Mouse (Mus musculus) embryonic fibroblast, embryonic 13.5 days (primary cell): ENCODE data around the gene Selp. TPM values are rescaled to one million over a fixed set of nuclear protein-coding genes. Genes with fewer than 3 reads are reported as not detected.

Experiments used
- H3K27ac ChIP-seq: 2 replicates; pipeline ENCODE4 v1.5.1; 2012; ENCODE audit warnings: low read length, control low read depth, inconsistent platforms; ENCODE audit not compliant: insufficient read depth
- H3K4me1 ChIP-seq: 2 replicates; pipeline ENCODE4 v1.6.1; 2011; ENCODE audit warnings: low read length; ENCODE audit not compliant: control insufficient read depth, insufficient read depth
- H3K4me3 ChIP-seq: 2 replicates; pipeline ENCODE4 v1.5.1; 2011; ENCODE audit warnings: mild to moderate bottlenecking, control low read depth, low read length; ENCODE audit not compliant: insufficient read depth
- CTCF ChIP-seq: IDR thresholded peaks from 2 replicates; pipeline ENCODE4 v1.5.1; 2011; ENCODE audit warnings: mild to moderate bottlenecking, control low read depth, low read length, moderate library complexity, borderline replicate concordance; ENCODE audit not compliant: insufficient read depth
- POLR2A ChIP-seq: IDR thresholded peaks from 2 replicates; pipeline ENCODE4 v1.6.1; 2011; ENCODE audit warnings: low read depth, mild to moderate bottlenecking, control low read depth, low read length, moderate library complexity
- polyA plus RNA-seq: library from polyadenylated mRNA; stranded (reverse); fragments of >200 nt; gene quantifications from 2 replicates; pipeline ENCODE4 v1.2.4, GENCODE M21; 2011; ENCODE audit warnings: low read depth; ENCODE audit not compliant: missing spikeins, insufficient read length

Selp gene
- polyA plus RNA-seq, 1 experiment: 1.7 TPM

- TF ChIP-seq CTCF (no peak), POLR2A (no peak)
- Histone ChIP-seq H3K27ac (no peak overlapping the region), H3K4me3 (no peak overlapping the region), H3K4me1 (no peaks in the 10 kb centered on the region)
Measured at GRCm38 (mm10) chr1:164162745-164163144, 47.7 kb downstream of the Selp start.

DNA sequence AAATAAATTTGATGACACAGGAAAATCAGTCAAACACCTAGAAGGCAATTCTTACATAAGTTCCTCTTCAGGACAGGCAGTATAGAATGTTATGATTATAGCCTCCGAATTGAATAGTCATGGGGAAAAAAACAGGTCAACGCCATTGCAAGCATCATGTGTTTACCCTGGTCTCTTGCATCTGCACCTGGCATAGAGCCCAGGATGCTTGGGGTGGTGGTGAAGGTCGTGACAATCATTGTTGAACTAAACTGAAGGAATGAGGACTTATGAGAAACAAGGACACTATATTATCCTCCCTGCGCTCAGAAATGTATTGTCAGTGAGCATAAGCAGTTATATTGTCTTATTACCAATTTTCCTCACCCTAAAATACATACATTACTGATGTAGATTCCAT, 53.8 kb downstream of the Selp start:
- no peak overlapping the region for H3K27ac ChIP-seq
- H3K4me1 ChIP-seq: no peaks in the 10 kb centered on the region
- no peak overlapping the region for H3K4me3 ChIP-seq
- TF ChIP-seq POLR2A: no peak
- no peak for TF ChIP-seq CTCF

DNA sequence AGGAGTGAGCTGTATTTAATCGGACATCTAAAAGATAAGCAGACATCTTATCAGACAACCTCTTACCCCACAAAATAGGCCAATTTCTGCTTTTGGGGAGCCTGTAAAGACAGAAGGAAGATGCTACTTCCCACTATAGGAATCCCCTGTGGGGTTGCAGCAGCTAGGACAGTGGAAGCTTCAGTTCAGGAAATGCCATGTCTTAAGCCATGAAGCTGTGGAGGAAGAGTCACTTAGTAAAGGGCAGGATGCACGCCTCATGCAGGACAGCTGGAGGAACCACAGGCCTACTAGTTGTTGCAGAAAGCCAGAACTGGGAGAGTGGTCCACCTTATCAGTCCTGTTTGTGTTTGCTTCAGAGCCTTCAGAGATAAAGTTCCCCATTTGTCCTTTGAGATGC, 55.4 kb downstream of the Selp start:
- no peak overlapping the region for H3K4me3 ChIP-seq
- TF ChIP-seq CTCF (no peak), POLR2A (no peak)
- no peaks in the 10 kb centered on the region for H3K4me1 ChIP-seq
- H3K27ac ChIP-seq: no peak overlapping the region

DNA sequence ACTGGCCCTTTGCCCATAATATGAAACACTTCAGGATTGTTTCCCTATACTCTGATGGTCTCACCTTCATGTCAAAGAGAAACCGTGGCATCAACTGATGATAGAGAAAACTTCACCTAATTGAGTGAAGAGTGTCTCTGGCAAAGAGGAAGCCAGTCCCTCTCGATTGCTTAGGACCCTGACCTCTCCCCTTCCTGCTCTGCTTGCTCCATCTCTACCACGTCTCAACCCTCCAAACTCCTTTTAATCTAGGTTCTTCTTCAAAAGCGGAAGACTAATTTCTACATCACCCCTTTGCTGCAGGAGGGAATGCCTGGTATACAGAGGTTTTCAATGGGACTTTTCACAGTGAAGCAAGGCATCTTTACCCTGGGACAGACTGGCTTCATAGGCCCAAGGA, 58.1 kb downstream of the Selp start:
- Histone ChIP-seq H3K27ac (no peak overlapping the region), H3K4me1 (no peaks in the 10 kb centered on the region), H3K4me3 (no peak overlapping the region)
- TF ChIP-seq POLR2A: no peak
- TF ChIP-seq CTCF: no peak

DNA sequence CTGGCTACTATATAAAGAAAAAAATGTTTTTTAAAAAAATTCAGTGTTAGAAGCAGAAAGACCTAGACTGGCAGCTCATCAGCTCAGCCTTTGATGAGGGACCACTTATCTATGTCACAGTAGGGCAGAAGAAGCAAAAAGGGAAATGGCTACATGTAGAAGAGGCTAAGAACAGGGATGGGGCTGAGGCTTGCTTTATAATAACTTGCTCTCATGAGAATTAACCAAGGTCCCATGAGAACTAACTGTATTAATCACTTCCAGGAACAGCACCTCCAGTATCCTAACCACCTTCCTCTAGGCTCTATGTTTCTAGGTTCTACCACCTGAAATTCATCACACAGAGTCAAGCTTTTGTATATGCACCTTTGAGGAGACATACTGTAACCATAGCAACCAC, 61.8 kb downstream of the Selp start:
- Histone ChIP-seq H3K27ac (no peak overlapping the region), H3K4me1 (no peaks in the 10 kb centered on the region), H3K4me3 (no peak overlapping the region)
- no peak for TF ChIP-seq POLR2A
- no peak for TF ChIP-seq CTCF

DNA sequence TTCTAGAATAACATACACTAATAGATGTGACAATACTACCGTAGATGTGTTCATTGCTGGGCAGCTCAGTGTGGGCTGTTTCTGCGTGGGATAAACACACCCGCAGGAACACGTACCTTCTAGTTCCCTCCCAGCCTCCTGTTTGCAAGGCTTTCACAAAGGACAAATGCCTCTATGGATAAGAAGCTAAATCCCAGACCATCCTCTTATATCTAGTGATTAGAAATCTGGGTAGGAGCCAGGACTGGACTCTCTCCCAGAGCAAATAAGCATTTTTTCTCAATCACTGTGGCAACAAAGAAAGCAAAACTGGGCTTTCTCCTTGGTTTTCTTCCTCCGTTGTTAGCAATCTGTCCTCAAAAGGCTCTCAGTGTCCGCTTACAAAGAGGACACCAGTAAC, 63.4 kb downstream of the Selp start:
- Histone ChIP-seq H3K4me3 (no peak overlapping the region), H3K4me1 (no peaks in the 10 kb centered on the region), H3K27ac (no peak overlapping the region)
- no peak for TF ChIP-seq POLR2A
- TF ChIP-seq CTCF: no peak

DNA sequence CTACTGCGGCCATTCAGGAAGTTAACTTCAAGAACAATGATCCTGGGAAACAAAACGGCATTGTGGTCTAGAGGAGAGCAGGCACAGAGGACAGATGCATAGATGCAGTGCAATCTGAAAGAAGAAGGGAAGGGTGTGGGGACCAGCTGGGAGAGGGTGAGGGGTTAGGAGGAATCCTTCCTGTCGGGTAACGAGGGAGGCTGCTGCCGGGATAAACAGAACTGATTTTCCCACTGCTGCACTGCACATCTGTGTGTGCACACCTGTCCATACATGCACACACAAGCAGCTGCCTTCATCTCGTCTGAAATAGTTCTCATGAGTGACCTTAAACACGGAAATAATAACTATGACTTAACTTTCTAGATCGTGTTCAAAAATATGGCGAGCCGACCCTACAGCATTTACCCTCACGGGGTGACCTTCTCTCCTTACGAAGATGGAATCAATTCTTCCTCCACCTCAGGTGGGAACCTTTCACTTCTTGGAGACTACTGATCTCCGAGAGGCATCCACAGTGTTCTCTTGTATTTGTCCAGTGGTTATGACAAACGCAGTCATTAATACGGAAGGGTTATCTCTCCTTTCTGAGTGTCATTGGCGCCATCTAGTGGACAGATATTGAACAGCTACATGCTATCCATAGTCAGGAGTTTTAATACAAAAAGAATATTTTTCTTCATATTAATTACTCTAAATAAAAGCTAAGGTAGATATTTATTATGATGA, 69.2 kb downstream of the Selp start:
- 0 out of 2 replicates have a peak overlapping the region, but pooled peaks have one; percentile 22 for H3K4me3 ChIP-seq
- no peak overlapping the region for H3K27ac ChIP-seq
- H3K4me1 ChIP-seq: no peaks in the 10 kb centered on the region
- no peak for TF ChIP-seq CTCF
- no peak for TF ChIP-seq POLR2A

DNA sequence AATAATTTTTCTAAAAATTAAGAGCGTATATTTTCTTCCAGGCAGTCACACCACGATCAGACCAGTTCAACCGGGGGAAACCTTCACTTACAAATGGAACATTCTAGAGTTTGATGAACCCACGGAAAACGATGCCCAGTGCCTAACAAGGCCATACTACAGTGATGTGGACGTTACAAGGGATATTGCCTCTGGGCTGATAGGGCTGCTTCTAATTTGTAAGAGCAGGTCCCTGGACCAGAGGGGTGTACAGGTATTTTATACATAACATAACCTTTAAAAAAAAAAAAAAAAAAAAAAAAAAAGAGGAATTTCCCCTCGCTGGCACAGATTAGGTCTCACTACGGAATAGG, 69.8 kb downstream of the Selp start:
- Histone ChIP-seq H3K4me3 (no peak overlapping the region), H3K4me1 (no peaks in the 10 kb centered on the region), H3K27ac (no peak overlapping the region)
- TF ChIP-seq POLR2A: no peak

DNA sequence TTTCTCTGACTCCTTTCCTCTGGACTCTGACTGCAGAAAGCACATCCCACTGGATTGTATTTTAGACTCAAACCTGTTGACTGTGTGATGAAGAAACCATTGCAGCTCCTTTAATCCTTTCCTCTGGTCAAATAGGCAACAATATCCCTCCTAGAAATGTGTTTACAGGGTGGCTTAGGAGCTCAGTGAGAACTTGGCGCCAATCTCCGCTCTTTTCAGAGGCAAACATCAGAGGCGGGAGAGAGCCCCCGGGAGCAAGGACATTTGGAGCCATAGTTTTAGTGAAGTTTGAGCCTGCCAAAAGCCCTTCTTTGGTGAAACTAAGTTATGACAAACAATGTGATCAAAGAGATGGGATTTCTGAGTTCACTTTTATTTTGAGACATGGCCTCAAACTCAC, 70.3 kb downstream of the Selp start:
- Histone ChIP-seq H3K4me3 (no peak overlapping the region), H3K27ac (no peak overlapping the region)
- TF ChIP-seq CTCF (no peak), POLR2A (no peak)

DNA sequence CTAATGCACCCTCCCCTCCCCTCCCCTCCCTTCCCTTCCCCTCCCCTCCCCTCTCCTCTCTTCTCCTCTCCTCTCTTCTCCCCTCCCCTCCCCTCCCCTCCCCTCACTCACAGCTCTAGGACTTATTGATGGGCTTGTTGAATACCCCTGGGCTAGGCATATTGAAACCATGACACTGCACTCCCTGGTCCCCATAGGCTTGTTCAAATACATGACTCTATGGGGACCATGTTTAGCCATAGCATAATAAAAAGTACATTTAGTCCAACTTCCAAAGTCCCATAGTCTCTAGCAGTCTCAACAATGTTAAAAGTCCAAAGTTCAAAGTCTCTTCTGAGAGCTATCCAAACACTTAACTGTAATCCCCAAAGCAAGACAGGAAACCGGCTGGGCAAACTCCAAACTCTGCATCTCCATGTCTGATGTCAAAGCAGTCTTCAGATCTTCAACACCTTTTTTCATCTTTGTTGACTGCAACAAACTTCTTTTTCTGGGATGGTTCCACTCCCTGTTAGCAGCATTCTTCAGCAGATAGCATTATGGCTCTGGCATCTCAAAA, 72.0 kb downstream of the Selp start:
- H3K4me1 ChIP-seq: no peaks in the 10 kb centered on the region
- H3K27ac ChIP-seq: no peak overlapping the region

More for the DNA sequence above, 70.3 kb downstream of the Selp start:
- no peaks in the 10 kb centered on the region for H3K4me1 ChIP-seq

More for the DNA sequence above, 72.0 kb downstream of the Selp start:
- no peak overlapping the region for H3K4me3 ChIP-seq
- TF ChIP-seq CTCF (no peak), POLR2A (no peak)
